Mouse (Mus musculus): ENCODE results near the gene Sh3glb2. TPM values are rescaled to one million over a fixed set of nuclear protein-coding genes. Genes with fewer than 3 reads are reported as not detected.

Sh3glb2 gene
- polyA plus RNA-seq, 1 experiment from 2014 or later = 48.1 TPM

- Histone ChIP-seq H3K4me2 (no peak overlapping the region), H3K9me3 (ENCODE audit: control insufficient read depth, low read length) (no peaks in the 10 kb centered on the region), H3K9ac (ENCODE audit: low read length) (no peak overlapping the region), H3K4me1 (ENCODE audit: control insufficient read depth, insufficient read depth, low read length) (no peaks in the 10 kb centered on the region), H3K27ac (ENCODE audit: low read depth, low read length) (no peak overlapping the region), H3K4me3 (ENCODE audit: low read depth, low read length) (no peak overlapping the region), H3K36me3 (ENCODE audit: control insufficient read depth, insufficient read depth, low read length) (peaks cover 48% of the 10 kb centered on the region), H3K27me3 (ENCODE audit: control insufficient read depth, insufficient read depth, low read length) (no peaks in the 10 kb centered on the region)
- WGBS = 95% methylated on average over 2 of the region's 2 CpGs
- DNase-seq (ENCODE audit: low spot score, missing footprints) (no peak), ATAC-seq (ENCODE audit: low FRiP score) (no peak)
These were observed 47.7 kb downstream of the Sh3glb2 start for GRCm38 (mm10) chr2:30311481-30311880.

GRCm38 (mm10) chr2:30309351-30309750, 49.8 kb downstream of the Sh3glb2 start:
- H3K27me3 ChIP-seq (ENCODE audit: control insufficient read depth, insufficient read depth, low read length) = no peaks in the 10 kb centered on the region
- no peaks in the 10 kb centered on the region for H3K4me1 ChIP-seq (ENCODE audit: control insufficient read depth, insufficient read depth, low read length)
- 86% methylated on average over 3 of the region's 3 CpGs for WGBS
- H3K9me3 ChIP-seq (ENCODE audit: control insufficient read depth, low read length) = no peaks in the 10 kb centered on the region
- no peak for ATAC-seq (ENCODE audit: low FRiP score)
- no peak overlapping the region for H3K4me3 ChIP-seq (ENCODE audit: low read depth, low read length)
- peaks cover 55% of the 10 kb centered on the region for H3K36me3 ChIP-seq (ENCODE audit: control insufficient read depth, insufficient read depth, low read length)
- no peak for DNase-seq (ENCODE audit: low spot score, missing footprints)
- H3K9ac ChIP-seq (ENCODE audit: low read length) = no peak overlapping the region
- no peak overlapping the region for H3K4me2 ChIP-seq
- H3K27ac ChIP-seq (ENCODE audit: low read depth, low read length) = no peak overlapping the region

GRCm38 (mm10) chr2:30306087-30306486, 53.0 kb downstream of the Sh3glb2 start:
- H3K9ac ChIP-seq (ENCODE audit: low read length) = no peak overlapping the region
- ATAC-seq (ENCODE audit: low FRiP score) (no peak), DNase-seq (ENCODE audit: low spot score, missing footprints) (no peak)
- H3K4me1 ChIP-seq (ENCODE audit: control insufficient read depth, insufficient read depth, low read length) = no peaks in the 10 kb centered on the region
- H3K4me2 ChIP-seq = no peak overlapping the region
- H3K27me3 ChIP-seq (ENCODE audit: control insufficient read depth, insufficient read depth, low read length) = no peaks in the 10 kb centered on the region
- WGBS = 95% methylated on average over 7 of the region's 7 CpGs
- no peaks in the 10 kb centered on the region for H3K9me3 ChIP-seq (ENCODE audit: control insufficient read depth, low read length)
- no peak overlapping the region for H3K4me3 ChIP-seq (ENCODE audit: low read depth, low read length)
- no peak overlapping the region for H3K27ac ChIP-seq (ENCODE audit: low read depth, low read length)
- H3K36me3 ChIP-seq (ENCODE audit: control insufficient read depth, insufficient read depth, low read length) = peaks cover 55% of the 10 kb centered on the region

- ATAC-seq (ENCODE audit: low FRiP score) (no peak), DNase-seq (ENCODE audit: low spot score, missing footprints) (no peak)
- Histone ChIP-seq H3K36me3 (ENCODE audit: control insufficient read depth, insufficient read depth, low read length) (peaks cover 23% of the 10 kb centered on the region), H3K4me2 (no peak overlapping the region), H3K9ac (ENCODE audit: low read length) (no peak overlapping the region), H3K27me3 (ENCODE audit: control insufficient read depth, insufficient read depth, low read length) (no peaks in the 10 kb centered on the region), H3K4me3 (ENCODE audit: low read depth, low read length) (no peak overlapping the region), H3K4me1 (ENCODE audit: control insufficient read depth, insufficient read depth, low read length) (no peaks in the 10 kb centered on the region), H3K9me3 (ENCODE audit: control insufficient read depth, low read length) (no peaks in the 10 kb centered on the region), H3K27ac (ENCODE audit: low read depth, low read length) (no peak overlapping the region)
- WGBS = 94% methylated on average over 5 of the region's 5 CpGs
These were observed 59.2 kb downstream of the Sh3glb2 start for GRCm38 (mm10) chr2:30299966-30300365.

GRCm38 (mm10) chr2:30299525-30299924, 59.6 kb downstream of the Sh3glb2 start:
- Histone ChIP-seq H3K27ac (ENCODE audit: low read depth, low read length) (no peak overlapping the region), H3K4me3 (ENCODE audit: low read depth, low read length) (no peak overlapping the region), H3K4me2 (no peak overlapping the region), H3K4me1 (ENCODE audit: control insufficient read depth, insufficient read depth, low read length) (no peaks in the 10 kb centered on the region), H3K9me3 (ENCODE audit: control insufficient read depth, low read length) (no peaks in the 10 kb centered on the region), H3K27me3 (ENCODE audit: control insufficient read depth, insufficient read depth, low read length) (no peaks in the 10 kb centered on the region), H3K36me3 (ENCODE audit: control insufficient read depth, insufficient read depth, low read length) (peaks cover 19% of the 10 kb centered on the region; the same call in 1 of the 2 replicates), H3K9ac (ENCODE audit: low read length) (no peak overlapping the region)
- WGBS = 90% methylated on average over 3 of the region's 3 CpGs
- ATAC-seq (ENCODE audit: low FRiP score) (no peak), DNase-seq (ENCODE audit: low spot score, missing footprints) (no peak)

Small RNA genes lying within 50 kb of the gene (microRNA-seq; reads per million reads assigned to microRNA genes)
- gene Gm47292 = not detected

Other genes with a start within 250 kb of the Sh3glb2 start
- 5.1 and 6.0 TPM in 2 replicates for gene Zer1, start 234.8 kb downstream of the Sh3glb2 start, polyA plus RNA-seq (2014; fragmentation: Nextera tagmentation; extraction: Ambion mirVana)
- 12.1 and 13.3 TPM in 2 replicates for gene Tbc1d13, start 225.6 kb downstream of the Sh3glb2 start, polyA plus RNA-seq (2014; fragmentation: Nextera tagmentation; extraction: Ambion mirVana)
- gene Endog, start 187.8 kb downstream of the Sh3glb2 start, polyA plus RNA-seq (2014; fragmentation: Nextera tagmentation; extraction: Ambion mirVana) = 11.6 and 13.7 TPM in 2 replicates
- 65.0 and 69.8 TPM in 2 replicates for gene Spout1, start 180.9 kb downstream of the Sh3glb2 start, polyA plus RNA-seq (2014; fragmentation: Nextera tagmentation; extraction: Ambion mirVana)
- 8.2 and 9.6 TPM in 2 replicates for gene Kyat1, start 153.5 kb downstream of the Sh3glb2 start, polyA plus RNA-seq (2014; fragmentation: Nextera tagmentation; extraction: Ambion mirVana)
- 49.2 and 51.7 TPM in 2 replicates for gene Lrrc8a, start 121.6 kb downstream of the Sh3glb2 start, polyA plus RNA-seq (2014; fragmentation: Nextera tagmentation; extraction: Ambion mirVana)
- gene Gm28035, start 118.8 kb downstream of the Sh3glb2 start, polyA plus RNA-seq (2014; fragmentation: Nextera tagmentation; extraction: Ambion mirVana) = 0.05 and 0.21 TPM in 2 replicates
- 2.9 and 3.5 TPM in 2 replicates for gene Phyhd1, start 93.1 kb downstream of the Sh3glb2 start, polyA plus RNA-seq (2014; fragmentation: Nextera tagmentation; extraction: Ambion mirVana)
- not detected in 2 replicates for gene Gm28038, start 78.3 kb downstream of the Sh3glb2 start, polyA plus RNA-seq (2014; fragmentation: Nextera tagmentation; extraction: Ambion mirVana)
- gene Dolk, start 73.0 kb downstream of the Sh3glb2 start, polyA plus RNA-seq (2014; fragmentation: Nextera tagmentation; extraction: Ambion mirVana) = 23.6 and 25.7 TPM in 2 replicates
- 46.0 and 53.7 TPM in 2 replicates for gene Nup188, start 72.9 kb downstream of the Sh3glb2 start, polyA plus RNA-seq (2014; fragmentation: Nextera tagmentation; extraction: Ambion mirVana)
- 16.6 TPM in 2 replicates for gene Miga2, start 4.9 kb upstream of the Sh3glb2 start, polyA plus RNA-seq (2014; fragmentation: Nextera tagmentation; extraction: Ambion mirVana)
- 41.1 and 45.8 TPM in 2 replicates for gene Dolpp1, start 32.9 kb upstream of the Sh3glb2 start, polyA plus RNA-seq (2014; fragmentation: Nextera tagmentation; extraction: Ambion mirVana)
- 23.7 and 24.2 TPM in 2 replicates for gene Crat, start 56.5 kb upstream of the Sh3glb2 start, polyA plus RNA-seq (2014; fragmentation: Nextera tagmentation; extraction: Ambion mirVana)
- gene Ptpa, start 56.7 kb upstream of the Sh3glb2 start, polyA plus RNA-seq (2014; fragmentation: Nextera tagmentation; extraction: Ambion mirVana) = 50.7 and 54.3 TPM in 2 replicates
- gene Ier5l, start 114.9 kb upstream of the Sh3glb2 start, polyA plus RNA-seq (2014; fragmentation: Nextera tagmentation; extraction: Ambion mirVana) = 4.9 and 5.0 TPM in 2 replicates
- gene Cstad, start 235.7 kb upstream of the Sh3glb2 start, polyA plus RNA-seq (2014; fragmentation: Nextera tagmentation; extraction: Ambion mirVana) = 0.21 and 0.74 TPM in 2 replicates

Measured in midbrain, embryonic 11.5 days (tissue).